Mouse (Mus musculus) intestine, embryonic 16.5 days (tissue): ENCODE results near the gene Zfp217. TPM values are rescaled to one million over a fixed set of nuclear protein-coding genes. Genes with fewer than 3 reads are reported as not detected.

Experiments
- ATAC-seq: fragments of 200-750 bp; cut with Nextera tagmentation; 2 replicates; pipeline ENCODE4 v1.8.0; 2017; ENCODE audit warnings: moderate TSS enrichment, moderate library complexity
- H3K27ac ChIP-seq: fragments of 300-500 bp; sonication (generic); 2 replicates; pipeline ENCODE4 v1.5.1; 2014; ENCODE audit warnings: mild to moderate bottlenecking, low read length
- H3K27me3 ChIP-seq: fragments of 300-500 bp; sonication (generic); replicated peaks from 2 replicates; pipeline ENCODE4 v1.6.1; 2014; ENCODE audit warnings: low read length, control low read depth, mixed read lengths; ENCODE audit not compliant: control insufficient read depth, insufficient read depth
- H3K36me3 ChIP-seq: fragments of 300-500 bp; sonication (generic); 2 replicates; pipeline ENCODE4 v1.6.1; 2014; ENCODE audit warnings: low read length, control low read depth; ENCODE audit not compliant: control insufficient read depth, insufficient read depth
- H3K4me1 ChIP-seq: fragments of 300-500 bp; sonication (generic); 2 replicates; pipeline ENCODE4 v1.6.1; 2014; ENCODE audit warnings: low read length, control low read depth, mixed read lengths; ENCODE audit not compliant: control insufficient read depth, insufficient read depth
- H3K4me2 ChIP-seq: fragments of 300-500 bp; sonication (generic); 2 replicates; pipeline ENCODE4 v1.6.1; 2014; ENCODE audit warnings: low read depth, low read length, control low read depth
- H3K4me3 ChIP-seq: fragments of 300-500 bp; sonication (generic); 2 replicates; pipeline ENCODE4 v1.5.1; 2014; ENCODE audit warnings: mild to moderate bottlenecking, low read length
- H3K9ac ChIP-seq: fragments of 300-500 bp; sonication (generic); 2 replicates; pipeline ENCODE4 v1.6.1; 2014; ENCODE audit warnings: low read depth, low read length
- H3K9me3 ChIP-seq: fragments of 300-500 bp; sonication (generic); 2 replicates; pipeline ENCODE4 v1.6.1; 2016; ENCODE audit warnings: low read length, control low read depth; ENCODE audit not compliant: control insufficient read depth
- WGBS: fragments of 180-500 bp; shearing (Covaris S2); extraction: QIAGEN DNeasy Blood & Tissue Kit; methylation state at CpG from one replicate; pipeline ENCODE4 v1.1.7; 2014; 5-methylcytosine and 5-hydroxymethylcytosine counted together
- polyA plus RNA-seq: library from polyadenylated mRNA; unstranded; fragments of >200 nt; fragmentation: Nextera tagmentation; extraction: Ambion mirVana; gene quantifications from 2 replicates; pipeline ENCODE4 v1.2.1, GENCODE M21; 2015

Zfp217 gene
- polyA plus RNA-seq, 1 experiment from 2014 or later, result 2.9 TPM

GRCm38 (mm10) chr2:170131981-170132460, 15.9 kb downstream of the Zfp217 start:
- WGBS, result 7% methylated on average over 10 of the region's 10 CpGs
- H3K9ac ChIP-seq, result peak overlapping the region; percentile 58
- no peaks in the 10 kb centered on the region for H3K9me3 ChIP-seq

GRCm38 (mm10) chr2:170130780-170131645, 16.9 kb downstream of the Zfp217 start:
- peak overlapping the region; percentile 90 for H3K4me3 ChIP-seq
- peak overlapping the region; percentile 82 for H3K4me2 ChIP-seq
- peak overlapping the region; percentile 97 for H3K27ac ChIP-seq
- ATAC-seq, result peak; percentile 82
- peak overlapping the region; percentile 97 for H3K9ac ChIP-seq
- no peaks in the 10 kb centered on the region for H3K36me3 ChIP-seq
- H3K4me1 ChIP-seq, result peaks cover 38% of the 10 kb centered on the region
- no peaks in the 10 kb centered on the region for H3K9me3 ChIP-seq
- under 1% methylated on average over 102 of the region's 122 CpGs for WGBS
- H3K27me3 ChIP-seq, result no peaks in the 10 kb centered on the region

More at GRCm38 (mm10) chr2:170131981-170132460, 15.9 kb downstream of the Zfp217 start:
- no peak for ATAC-seq
- Histone ChIP-seq H3K27me3 (no peaks in the 10 kb centered on the region), H3K4me1 (peaks cover 32% of the 10 kb centered on the region), H3K27ac (peak overlapping the region; percentile 73), H3K4me3 (peak overlapping the region; percentile 35), H3K4me2 (peak overlapping the region; percentile 70), H3K36me3 (no peaks in the 10 kb centered on the region)

GRCm38 (mm10) chr2:170129923-170130779, 17.8 kb downstream of the Zfp217 start:
- WGBS, result under 1% methylated on average over 48 of the region's 48 CpGs
- Histone ChIP-seq H3K27me3 (no peaks in the 10 kb centered on the region), H3K4me1 (peaks cover 43% of the 10 kb centered on the region), H3K36me3 (no peaks in the 10 kb centered on the region), H3K27ac (peak overlapping the region; percentile 97), H3K4me2 (peak overlapping the region; percentile 82), H3K4me3 (peak overlapping the region; percentile 90), H3K9ac (peak overlapping the region; percentile 97), H3K9me3 (no peaks in the 10 kb centered on the region)
- peak; percentile 31 for ATAC-seq

DNA sequence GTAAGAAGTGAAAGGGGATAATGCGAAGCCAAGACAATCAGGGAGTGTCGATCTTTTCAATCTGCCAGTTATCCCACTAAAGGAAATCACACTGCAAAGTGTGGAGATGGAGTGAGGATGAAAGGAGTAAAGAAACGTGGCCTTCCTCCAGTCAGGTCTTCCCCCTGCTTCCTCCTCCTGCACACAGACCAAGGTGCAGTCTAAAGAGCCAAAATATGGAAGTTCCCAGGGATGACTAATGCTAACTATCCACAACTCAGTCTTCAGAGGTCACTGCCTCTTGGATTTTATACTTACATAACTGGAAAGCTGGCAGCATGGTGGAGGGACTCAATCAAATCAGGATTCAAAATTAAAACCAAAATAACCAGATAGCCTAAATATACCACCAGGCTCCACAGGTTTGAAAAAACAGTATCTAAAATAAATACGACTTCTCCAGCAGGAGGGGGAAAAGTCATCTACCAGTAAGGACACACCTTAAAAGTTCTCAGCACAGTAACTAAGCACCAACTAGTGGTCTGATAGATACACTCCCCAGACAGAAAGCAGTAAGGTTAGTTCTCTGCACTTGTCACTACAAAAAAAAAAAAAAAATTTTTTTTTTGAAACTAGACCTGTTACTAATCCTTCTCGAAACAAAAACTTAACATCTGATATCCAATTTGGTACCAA, 18.5 kb downstream of the Zfp217 start:
- Histone ChIP-seq H3K4me1 (peaks cover 37% of the 10 kb centered on the region), H3K9ac (peak overlapping the region; percentile 97), H3K4me3 (peak overlapping the region; percentile 90), H3K36me3 (no peaks in the 10 kb centered on the region), H3K27ac (peak overlapping the region; percentile 97), H3K9me3 (no peaks in the 10 kb centered on the region), H3K4me2 (peak overlapping the region; percentile 82), H3K27me3 (no peaks in the 10 kb centered on the region)
- 27% methylated on average over 5 of the region's 5 CpGs for WGBS
- ATAC-seq, result no peak

DNA sequence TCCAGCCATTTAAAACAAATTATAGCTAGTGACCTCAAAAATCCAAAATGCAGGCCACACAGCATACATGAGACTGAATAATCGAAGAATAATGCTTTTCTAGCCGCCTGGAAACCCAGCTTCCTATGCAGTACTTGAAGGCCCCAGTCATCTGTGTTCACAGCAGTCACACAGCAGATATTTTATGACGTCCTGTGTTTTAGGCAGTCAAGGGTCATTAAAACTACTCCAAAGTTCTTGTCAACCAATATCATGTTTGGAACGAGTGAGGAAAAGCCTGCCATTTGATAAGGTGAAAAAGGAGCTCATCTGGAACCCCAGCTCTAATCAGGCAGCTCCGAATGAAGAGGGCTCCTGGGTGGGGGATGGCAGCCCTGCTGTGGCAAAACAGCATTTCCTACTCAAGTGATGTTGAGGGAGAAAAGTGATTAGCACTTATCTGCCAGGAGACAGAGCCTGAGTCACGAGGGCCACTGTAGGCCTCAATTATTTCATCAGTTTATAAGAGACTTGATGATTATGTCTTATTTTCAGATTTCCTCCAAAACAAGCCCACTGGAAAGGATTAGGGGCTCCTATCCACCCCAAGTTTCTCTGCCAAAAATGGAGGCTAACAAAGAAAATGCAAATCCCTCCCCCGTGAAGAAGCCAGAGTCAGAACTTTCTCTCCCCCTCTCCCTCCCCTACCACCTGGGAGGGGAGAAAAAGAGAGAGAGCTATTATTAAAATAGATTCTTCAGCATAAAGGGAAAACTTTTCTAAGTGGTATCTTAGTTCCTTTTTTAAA, 19.2 kb downstream of the Zfp217 start:
- Histone ChIP-seq H3K27me3 (no peaks in the 10 kb centered on the region), H3K4me2 (peak overlapping the region; percentile 82), H3K4me3 (no peak overlapping the region), H3K9ac (no peak overlapping the region), H3K4me1 (peaks cover 36% of the 10 kb centered on the region), H3K27ac (peak overlapping the region; percentile 66), H3K36me3 (no peaks in the 10 kb centered on the region), H3K9me3 (no peaks in the 10 kb centered on the region)
- ATAC-seq, result no peak
- WGBS, result 17% methylated on average over 7 of the region's 7 CpGs

- peaks cover 36% of the 10 kb centered on the region for H3K4me1 ChIP-seq
- WGBS, result 48% methylated on average over 3 of the region's 3 CpGs
- H3K9me3 ChIP-seq, result no peaks in the 10 kb centered on the region
- no peak overlapping the region for H3K9ac ChIP-seq
- H3K4me3 ChIP-seq, result no peak overlapping the region
- no peaks in the 10 kb centered on the region for H3K36me3 ChIP-seq
- H3K27me3 ChIP-seq, result no peaks in the 10 kb centered on the region
- no peak for ATAC-seq
- no peak overlapping the region for H3K27ac ChIP-seq
- no peak overlapping the region for H3K4me2 ChIP-seq
Measured at GRCm38 (mm10) chr2:170127523-170127922, 20.4 kb downstream of the Zfp217 start.

- Histone ChIP-seq H3K27me3 (no peaks in the 10 kb centered on the region), H3K4me3 (no peak overlapping the region), H3K9me3 (no peaks in the 10 kb centered on the region), H3K9ac (no peak overlapping the region), H3K4me1 (peaks cover 41% of the 10 kb centered on the region), H3K36me3 (no peaks in the 10 kb centered on the region), H3K4me2 (no peak overlapping the region), H3K27ac (no peak overlapping the region)
- no peak for ATAC-seq
- WGBS, result 49% methylated on average over 1 of the region's 1 CpGs
Measured at GRCm38 (mm10) chr2:170126266-170126665, 21.6 kb downstream of the Zfp217 start.

GRCm38 (mm10) chr2:170122197-170122596, 25.7 kb downstream of the Zfp217 start:
- H3K4me3 ChIP-seq, result no peak overlapping the region
- no peaks in the 10 kb centered on the region for H3K27me3 ChIP-seq
- no peak overlapping the region for H3K9ac ChIP-seq
- peak overlapping the region; percentile 2; the same call in 1 of the 2 replicates for H3K27ac ChIP-seq
- ATAC-seq, result 0 out of 2 replicates have a peak, but pooled peaks have one; percentile 34
- H3K4me2 ChIP-seq, result no peak overlapping the region
- H3K4me1 ChIP-seq, result peaks cover 20% of the 10 kb centered on the region
- no peaks in the 10 kb centered on the region for H3K9me3 ChIP-seq
- peaks cover 24% of the 10 kb centered on the region for H3K36me3 ChIP-seq
- WGBS, result 72% methylated on average over 7 of the region's 7 CpGs
